Mouse (Mus musculus) erythroblast, embryonic 14.5 days (primary cell): ENCODE data around the gene Pfn1.

ENCODE experiments used
- GATA1 ChIP-seq: IDR thresholded peaks from 2 replicates; pipeline ENCODE4 v1.6.1; 2012; ENCODE audit warnings: low read length, inconsistent platforms, mixed read lengths
- TAL1 ChIP-seq: IDR thresholded peaks from 3 replicates; pipeline ENCODE4 v1.6.1; 2012; ENCODE audit warnings: low read length, inconsistent platforms, mixed read lengths

GRCm38 (mm10) chr11:70693504-70693903, 39.1 kb upstream of the Pfn1 start:
- no peak for TF ChIP-seq GATA1
- no peak for TF ChIP-seq TAL1
